Mouse (Mus musculus) liver, embryonic 14.5 days (tissue): ENCODE data around the gene Bphl.
"Not testable (repeated sequence)": the region's sequence is repeated elsewhere in the genome, so short reads cannot be mapped to it uniquely, and the experiment has no call there.

Experiments used
- CTCF ChIP-seq: IDR thresholded peaks from 2 replicates; pipeline ENCODE4 v1.5.1; 2016; ENCODE audit warnings: antibody characterized with exemption, low read depth, control low read depth
- EP300 ChIP-seq: IDR thresholded peaks from 2 replicates; pipeline ENCODE4 v1.6.1; 2016; ENCODE audit warnings: antibody characterized with exemption, low read depth

- not testable (repeated sequence) for TF ChIP-seq CTCF, EP300
Measured at GRCm38 (mm10) chr13:34088201-34088649, 50.8 kb downstream of the Bphl start.
